Mouse (Mus musculus) forebrain, embryonic 15.5 days (tissue): ENCODE data around the gene Efcab12. TPM values are rescaled to one million over a fixed set of nuclear protein-coding genes. Genes with fewer than 3 reads are reported as not detected.
"Not testable (repeated sequence)": the region's sequence is repeated elsewhere in the genome, so short reads cannot be mapped to it uniquely, and the experiment has no call there.

ENCODE experiments used
- ATAC-seq: fragments of 200-750 bp; cut with Nextera tagmentation; replicated peaks from 2 replicates; pipeline ENCODE4 v1.8.0; 2017; ENCODE audit warnings: mild to moderate bottlenecking, moderate TSS enrichment, moderate library complexity
- H3K27ac ChIP-seq: fragments of 300-500 bp; sonication (generic); replicated peaks from 2 replicates; pipeline ENCODE4 v1.5.1; 2015; ENCODE audit warnings: mild to moderate bottlenecking, inconsistent platforms
- H3K27me3 ChIP-seq: fragments of 300-500 bp; sonication (generic); 2 replicates; pipeline ENCODE4 v1.6.1; 2015; ENCODE audit warnings: inconsistent platforms
- H3K36me3 ChIP-seq: fragments of 300-500 bp; sonication (generic); 2 replicates; pipeline ENCODE4 v1.6.1; 2015; ENCODE audit warnings: mild to moderate bottlenecking, inconsistent platforms
- H3K4me1 ChIP-seq: fragments of 300-500 bp; sonication (generic); 2 replicates; pipeline ENCODE4 v1.6.1; 2015; ENCODE audit warnings: inconsistent platforms
- H3K4me2 ChIP-seq: fragments of 300-500 bp; sonication (generic); replicated peaks from 2 replicates; pipeline ENCODE4 v1.6.1; 2015; ENCODE audit warnings: mild to moderate bottlenecking, inconsistent platforms
- H3K4me3 ChIP-seq: fragments of 300-500 bp; sonication (generic); 2 replicates; pipeline ENCODE4 v1.5.1; 2015; ENCODE audit warnings: mild to moderate bottlenecking, inconsistent platforms
- H3K9ac ChIP-seq: fragments of 300-500 bp; sonication (generic); replicated peaks from 2 replicates; pipeline ENCODE4 v1.6.1; 2015; ENCODE audit warnings: mild to moderate bottlenecking, inconsistent platforms
- H3K9me3 ChIP-seq: fragments of 300-500 bp; sonication (generic); 2 replicates; pipeline ENCODE4 v1.6.1; 2016; ENCODE audit warnings: inconsistent platforms
- WGBS: fragments of 180-500 bp; shearing (Covaris S2); methylation state at CpG from one replicate; pipeline ENCODE4 v1.1.7; 2015; ENCODE audit warnings: mixed read lengths; 5-methylcytosine and 5-hydroxymethylcytosine counted together
- polyA plus RNA-seq: library from polyadenylated mRNA; unstranded; fragments of >200 nt; fragmentation: Nextera tagmentation; extraction: Ambion mirVana; gene quantifications from 2 replicates; pipeline ENCODE4 v1.2.1, GENCODE M21; 2015

Efcab12 gene
- polyA plus RNA-seq, 1 experiment from 2014 or later, result 2.0 TPM

DNA sequence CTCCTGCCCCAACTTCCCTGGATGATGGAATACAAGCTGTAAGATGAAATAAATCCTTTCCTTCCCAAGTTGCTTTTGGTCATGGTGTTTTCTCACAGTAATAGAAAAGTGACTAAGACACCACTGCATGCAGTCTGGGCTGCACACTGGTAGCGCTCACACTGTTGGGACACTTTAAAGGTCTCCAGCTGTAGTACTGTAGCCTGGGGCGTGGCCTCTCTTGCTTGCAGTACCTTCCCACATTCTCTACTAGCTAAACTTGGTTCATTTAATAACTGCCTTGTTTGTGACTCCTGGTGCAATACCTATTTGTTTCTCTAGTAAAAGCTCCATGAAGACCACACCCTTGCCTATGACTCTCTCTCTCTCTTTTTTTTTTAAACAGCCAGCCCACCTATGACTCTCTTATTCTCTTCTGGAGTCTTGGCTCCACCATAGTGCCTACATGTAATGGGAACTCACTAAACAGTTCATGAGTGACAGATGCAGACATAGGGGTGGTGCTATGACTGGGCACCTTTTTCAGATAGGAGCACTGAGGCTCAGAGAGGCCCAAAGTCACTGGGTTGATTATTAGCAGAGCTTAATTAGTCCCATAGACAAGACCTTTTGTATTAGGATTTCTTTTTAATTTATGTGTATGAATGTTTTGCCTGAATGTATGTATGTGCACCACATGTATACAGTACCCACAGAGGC lies 5.9 kb downstream of the Efcab12 start:
- Histone ChIP-seq H3K4me1 (no peaks in the 10 kb centered on the region), H3K27ac (no peak overlapping the region), H3K9ac (no peak overlapping the region), H3K36me3 (no peaks in the 10 kb centered on the region), H3K27me3 (no peaks in the 10 kb centered on the region), H3K4me2 (no peak overlapping the region), H3K4me3 (no peak overlapping the region), H3K9me3 (no peaks in the 10 kb centered on the region)
- 92% methylated on average over 2 of the region's 2 CpGs for WGBS
- ATAC-seq, result no peak

DNA sequence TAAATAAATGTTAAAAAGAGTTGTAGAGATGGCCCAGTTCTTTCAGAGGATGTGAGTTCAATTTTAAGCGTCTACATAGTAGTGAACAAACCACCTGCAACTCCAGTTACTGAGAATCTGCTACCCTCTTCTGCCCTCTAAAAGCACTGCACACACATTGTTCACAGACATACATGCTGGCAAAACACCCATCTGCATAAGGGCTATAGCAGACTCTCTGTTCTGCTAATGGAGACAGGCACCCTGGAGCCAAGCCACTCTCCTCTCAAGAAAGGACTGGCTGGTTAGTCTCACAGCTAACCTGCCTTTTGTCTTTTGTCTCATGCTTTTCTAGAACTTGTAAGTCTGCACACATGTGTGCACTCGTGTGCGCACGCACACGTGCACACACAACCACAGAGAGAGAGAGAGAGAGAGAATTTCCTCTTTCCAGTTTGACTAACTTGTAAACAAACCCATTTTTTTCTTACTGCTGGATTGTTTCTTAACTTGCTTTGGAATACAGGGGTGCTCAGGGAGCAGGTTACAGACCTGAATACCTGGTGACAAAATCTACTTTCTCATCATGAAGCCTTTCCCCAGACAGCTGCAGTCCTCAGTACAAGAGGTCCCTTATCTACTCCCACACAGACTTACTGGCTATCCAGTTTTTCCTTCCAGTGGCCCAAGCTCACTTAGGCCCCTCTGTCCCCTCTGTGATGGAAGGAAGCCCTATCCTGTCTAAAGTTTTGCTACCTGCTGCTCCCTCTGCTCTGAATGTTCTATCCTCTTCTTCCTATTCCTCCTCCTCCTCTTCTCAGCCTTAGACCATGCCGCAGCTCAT lies 7.2 kb downstream of the Efcab12 start:
- no peak overlapping the region for H3K4me3 ChIP-seq
- no peaks in the 10 kb centered on the region for H3K36me3 ChIP-seq
- H3K4me1 ChIP-seq, result no peaks in the 10 kb centered on the region
- no peak overlapping the region for H3K27ac ChIP-seq
- H3K9ac ChIP-seq, result no peak overlapping the region
- no peaks in the 10 kb centered on the region for H3K9me3 ChIP-seq
- H3K4me2 ChIP-seq, result no peak overlapping the region
- H3K27me3 ChIP-seq, result no peaks in the 10 kb centered on the region
- 84% methylated on average over 6 of the region's 6 CpGs for whole genome bisulfite sequencing
- no peak for ATAC-seq

DNA sequence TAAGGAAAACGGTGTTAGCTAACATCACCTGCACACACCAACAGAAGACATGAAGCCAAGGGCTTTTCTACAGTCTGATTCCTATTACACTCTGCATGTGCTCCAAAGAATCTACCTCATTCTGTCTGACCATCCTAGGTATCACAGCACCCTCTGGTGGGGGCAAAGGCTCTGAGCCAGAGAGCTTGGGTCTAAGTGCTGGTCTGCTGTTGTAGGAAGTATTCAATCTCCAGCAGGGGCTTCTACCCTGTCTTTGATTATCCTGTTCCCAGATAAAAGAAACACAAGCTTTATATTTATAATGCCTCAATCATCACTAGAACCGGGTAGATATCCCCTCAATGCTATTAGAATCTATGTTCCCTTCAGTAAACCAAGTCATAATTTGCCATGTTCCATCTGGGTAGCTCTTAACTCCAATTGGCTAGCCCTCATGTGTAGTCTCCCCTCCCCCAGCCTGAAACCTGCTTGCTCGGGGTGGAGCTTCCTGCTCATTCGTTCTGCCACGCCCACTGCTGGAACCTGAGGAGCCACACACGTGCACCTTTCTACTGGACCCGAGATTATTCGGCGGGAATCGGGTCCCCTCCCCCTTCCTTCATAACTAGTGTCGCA lies 14.3 kb downstream of the Efcab12 start:
- peak; percentile 73 for ATAC-seq
- H3K9me3 ChIP-seq, H3K4me1 ChIP-seq, H3K9ac ChIP-seq, H3K27me3 ChIP-seq, H3K27ac ChIP-seq, H3K36me3 ChIP-seq: not testable (repeated sequence)
- WGBS, result 4% methylated on average over 6 of the region's 11 CpGs
- H3K4me2 ChIP-seq, result peak overlapping the region; percentile 23; the same call in 1 of the 2 replicates
- H3K4me3 ChIP-seq, result peak overlapping the region; percentile 20; the same call in 1 of the 2 replicates

DNA sequence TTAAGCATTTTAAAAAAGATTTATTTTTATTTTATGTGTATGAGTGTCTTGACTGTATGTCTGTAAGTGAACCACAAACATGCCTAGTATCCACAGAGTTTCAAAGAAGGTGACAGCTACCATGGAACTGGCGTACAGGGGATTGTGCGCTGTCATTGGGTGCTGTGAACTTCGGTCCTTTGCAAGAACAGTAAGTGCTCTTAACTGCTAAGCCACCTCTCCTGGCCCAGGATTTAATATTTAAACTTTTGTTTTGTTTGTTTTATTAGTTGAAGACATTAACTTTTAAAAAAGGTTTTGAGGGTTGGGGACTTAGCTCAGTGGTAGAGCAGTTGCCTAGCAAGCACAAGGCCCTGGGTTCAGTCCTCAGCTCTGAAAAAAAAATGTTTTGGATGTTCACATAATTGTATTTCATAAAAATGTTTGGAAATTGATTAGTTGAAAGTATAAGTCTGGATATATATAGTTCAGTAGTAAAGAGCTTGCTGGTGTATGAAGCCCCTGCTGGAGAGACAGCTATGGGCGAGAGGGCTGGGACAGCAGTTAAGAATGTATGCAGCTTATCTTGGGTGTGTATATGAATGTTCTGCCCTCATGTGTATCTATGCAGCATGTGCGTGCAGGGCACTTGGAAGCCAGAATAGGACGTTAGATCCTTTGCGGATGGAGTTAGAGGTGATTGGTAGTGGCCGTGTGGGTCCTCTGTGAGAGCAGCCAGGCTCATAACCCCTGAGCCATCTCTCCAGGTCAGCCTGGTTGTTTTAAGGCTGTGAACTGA lies 16.8 kb downstream of the Efcab12 start:
- no peak overlapping the region for H3K4me3 ChIP-seq
- no peaks in the 10 kb centered on the region for H3K36me3 ChIP-seq
- H3K27me3 ChIP-seq, result no peaks in the 10 kb centered on the region
- no peaks in the 10 kb centered on the region for H3K4me1 ChIP-seq
- ATAC-seq, result no peak
- no peak overlapping the region for H3K9ac ChIP-seq
- WGBS, result 87% methylated on average over 8 of the region's 8 CpGs
- H3K4me2 ChIP-seq, result no peak overlapping the region
- no peak overlapping the region for H3K27ac ChIP-seq
- H3K9me3 ChIP-seq, result no peaks in the 10 kb centered on the region

DNA sequence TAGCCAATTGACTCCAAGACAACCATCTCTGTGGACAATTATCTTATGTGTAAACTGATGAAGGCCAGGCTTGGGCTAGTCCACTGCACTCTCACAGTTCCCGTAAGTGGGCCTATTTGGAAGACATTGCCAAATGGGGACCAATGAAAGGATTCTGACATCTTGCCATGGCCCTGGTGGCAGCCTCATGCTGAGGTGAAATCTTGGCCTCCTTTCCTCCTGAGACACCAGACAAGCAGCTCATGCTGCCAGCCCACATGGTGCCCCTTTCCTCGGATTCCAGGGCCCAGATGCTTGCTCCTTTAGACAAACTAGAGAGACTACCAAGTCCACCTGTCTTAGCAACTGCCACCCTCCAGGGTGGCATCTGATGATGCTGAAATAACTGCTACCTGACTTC lies 20.1 kb downstream of the Efcab12 start:
- H3K4me2 ChIP-seq, result no peak overlapping the region
- H3K27ac ChIP-seq, result no peak overlapping the region
- no peaks in the 10 kb centered on the region for H3K9me3 ChIP-seq
- H3K27me3 ChIP-seq, result no peaks in the 10 kb centered on the region
- WGBS, result 67% methylated on average over 2 of the region's 2 CpGs
- no peaks in the 10 kb centered on the region for H3K36me3 ChIP-seq
- H3K4me1 ChIP-seq, result no peaks in the 10 kb centered on the region
- ATAC-seq, result no peak
- no peak overlapping the region for H3K4me3 ChIP-seq
- H3K9ac ChIP-seq, result no peak overlapping the region

DNA sequence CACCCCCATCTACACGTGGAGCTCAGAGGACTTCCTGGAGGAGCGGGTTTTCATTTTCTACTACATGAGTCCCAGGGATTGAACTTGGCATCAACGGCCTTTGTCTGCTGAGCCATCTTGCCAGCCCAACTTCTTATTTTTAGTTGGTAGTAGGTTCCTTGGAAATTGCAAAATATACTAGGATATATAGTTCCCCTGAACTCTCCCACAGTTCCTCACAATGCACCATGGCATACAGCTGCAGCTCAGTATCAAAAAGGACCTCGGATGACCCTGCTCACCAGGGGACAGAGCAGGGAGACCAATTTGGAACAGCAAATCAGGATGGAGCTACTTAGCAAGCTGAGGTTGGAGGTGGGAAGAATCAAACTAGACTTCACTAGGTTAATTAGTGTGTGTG lies 23.2 kb downstream of the Efcab12 start:
- no peaks in the 10 kb centered on the region for H3K9me3 ChIP-seq
- H3K27ac ChIP-seq, result no peak overlapping the region
- no peaks in the 10 kb centered on the region for H3K36me3 ChIP-seq
- H3K4me1 ChIP-seq, result no peaks in the 10 kb centered on the region
- H3K9ac ChIP-seq, result no peak overlapping the region
- no peak overlapping the region for H3K4me3 ChIP-seq
- ATAC-seq, result no peak
- no peak overlapping the region for H3K4me2 ChIP-seq
- H3K27me3 ChIP-seq, result no peaks in the 10 kb centered on the region
- WGBS, result 79% methylated on average over 4 of the region's 4 CpGs

DNA sequence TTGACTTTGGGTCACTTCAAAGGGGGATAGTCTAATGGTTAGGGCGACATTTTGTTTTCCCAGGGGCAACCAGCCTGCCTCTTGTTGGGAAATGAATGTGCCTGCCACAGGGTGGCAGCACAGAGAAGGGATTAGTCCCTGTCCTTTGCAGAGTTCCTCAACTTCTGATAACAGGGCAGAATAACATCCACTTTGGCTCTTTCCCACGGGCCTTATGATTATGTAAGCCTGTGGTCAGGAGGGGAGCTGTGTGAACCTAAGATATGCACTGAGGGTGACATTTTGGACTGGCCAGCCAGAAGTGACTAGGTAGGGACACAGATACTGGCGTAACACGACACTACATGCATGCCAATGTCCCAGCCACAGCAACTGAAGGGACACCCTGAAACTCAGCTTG lies 24.1 kb downstream of the Efcab12 start:
- ATAC-seq, result no peak

DNA sequence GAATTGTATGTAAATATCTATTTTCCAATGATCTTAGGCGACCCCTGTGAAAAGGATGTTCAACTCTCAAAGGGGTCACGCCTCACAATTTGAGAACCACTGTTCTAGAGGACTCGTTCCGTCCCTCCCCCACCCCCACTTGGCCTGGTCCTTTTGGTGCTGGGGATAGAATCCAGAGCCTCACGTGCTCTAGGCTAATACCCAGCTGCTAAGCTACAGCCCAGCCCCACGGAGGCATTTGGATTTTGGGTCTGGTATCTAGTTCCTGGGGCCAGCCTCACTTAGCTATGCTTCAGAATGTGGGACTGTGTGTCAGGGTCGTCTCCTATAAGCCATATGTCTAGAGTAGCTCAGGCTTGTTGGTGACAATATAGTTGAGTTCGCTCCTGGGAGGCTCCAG lies 26.6 kb downstream of the Efcab12 start:
- Histone ChIP-seq H3K4me3 (no peak overlapping the region), H3K27ac (no peak overlapping the region), H3K4me2 (no peak overlapping the region), H3K9me3 (no peaks in the 10 kb centered on the region), H3K27me3 (no peaks in the 10 kb centered on the region), H3K9ac (no peak overlapping the region), H3K4me1 (peaks cover 13% of the 10 kb centered on the region), H3K36me3 (peaks cover 2% of the 10 kb centered on the region)
- 75% methylated on average over 8 of the region's 8 CpGs for WGBS
- ATAC-seq, result no peak

More for the DNA sequence above, 24.1 kb downstream of the Efcab12 start:
- 38% methylated on average over 4 of the region's 4 CpGs for WGBS
- no peak overlapping the region for H3K4me2 ChIP-seq
- no peak overlapping the region for H3K27ac ChIP-seq
- no peak overlapping the region for H3K9ac ChIP-seq
- H3K36me3 ChIP-seq, result no peaks in the 10 kb centered on the region
- no peaks in the 10 kb centered on the region for H3K4me1 ChIP-seq
- H3K27me3 ChIP-seq, result no peaks in the 10 kb centered on the region
- H3K4me3 ChIP-seq, result no peak overlapping the region
- no peaks in the 10 kb centered on the region for H3K9me3 ChIP-seq

DNA sequence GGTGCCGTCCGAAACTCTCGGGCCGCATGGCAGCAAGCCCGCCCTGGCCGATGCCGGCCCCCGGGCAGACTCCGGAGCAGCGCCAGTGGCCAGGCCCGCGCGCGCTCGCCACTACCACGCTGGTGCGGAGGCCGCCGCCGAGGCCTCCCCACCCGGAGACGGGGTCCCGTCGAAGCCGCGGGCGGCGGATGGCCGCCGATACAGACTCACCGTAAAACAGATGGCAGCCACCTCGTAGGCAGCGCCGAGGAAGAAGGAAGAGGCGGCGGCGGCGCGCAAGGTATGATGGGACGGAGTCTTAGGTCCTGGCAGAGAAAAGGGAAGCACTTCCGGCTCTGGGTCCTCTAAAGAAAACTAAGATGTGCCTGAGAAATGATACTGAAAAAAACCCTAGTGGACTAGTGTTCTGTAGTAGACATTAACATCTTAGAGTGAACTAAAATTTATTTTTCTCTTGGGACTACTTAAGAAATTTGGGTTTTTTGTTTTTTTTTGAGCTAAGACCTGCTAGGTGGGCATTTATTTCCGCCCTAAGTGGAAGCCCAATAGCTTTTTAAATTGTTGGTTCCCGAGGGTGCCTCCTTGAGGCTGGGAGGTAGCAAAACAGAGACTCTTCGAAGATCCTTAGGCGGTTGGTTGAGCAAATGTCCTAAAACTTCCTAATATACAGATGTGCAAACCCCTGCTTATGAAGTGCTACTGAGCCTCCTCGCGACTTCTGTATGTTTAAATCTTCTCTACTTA lies 29.6 kb downstream of the Efcab12 start, which contains the start of gene Rpl32:
Rpl32 (minus strand) TSS at position 260 of the 744 bp plus-strand sequence.
- Histone ChIP-seq H3K27ac (peak within 1 kb of the TSS; percentile 97), H3K4me1 (peaks cover 23% of the 10 kb centered on the region), H3K27me3 (no peaks in the 10 kb centered on the region), H3K4me2 (peak within 1 kb of the TSS; percentile 71), H3K36me3 (peaks cover 30% of the 10 kb centered on the region), H3K9ac (peak within 1 kb of the TSS; percentile 83), H3K9me3 (no peaks in the 10 kb centered on the region), H3K4me3 (peak within 1 kb of the TSS; percentile 66)
- ATAC-seq, result peak; percentile 92
- WGBS, result under 1% methylated on average over 47 of the region's 47 CpGs

DNA sequence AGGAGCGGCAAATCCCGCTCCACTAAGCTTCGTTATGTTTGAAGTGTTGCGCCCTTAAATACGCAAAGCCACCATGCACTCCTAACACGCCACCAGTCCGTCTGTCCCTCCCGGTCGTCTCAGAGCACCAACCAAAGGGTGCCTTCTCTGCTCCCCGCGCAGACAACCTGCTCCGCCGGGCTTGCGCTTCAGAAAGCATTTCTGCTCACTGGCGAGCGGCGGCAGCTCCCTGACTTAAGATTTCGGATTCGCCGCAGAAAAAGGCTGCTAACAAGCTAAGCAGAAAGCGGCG lies 30.1 kb downstream of the Efcab12 start:
- H3K4me2 ChIP-seq, result peak overlapping the region; percentile 71
- peak overlapping the region; percentile 66 for H3K4me3 ChIP-seq
- peak overlapping the region; percentile 97 for H3K27ac ChIP-seq
- peaks cover 31% of the 10 kb centered on the region for H3K36me3 ChIP-seq
- H3K9me3 ChIP-seq, result no peaks in the 10 kb centered on the region
- WGBS, result under 1% methylated on average over 22 of the region's 22 CpGs
- peak overlapping the region; percentile 83 for H3K9ac ChIP-seq
- H3K4me1 ChIP-seq, result peaks cover 23% of the 10 kb centered on the region
- H3K27me3 ChIP-seq, result no peaks in the 10 kb centered on the region
- ATAC-seq, result peak; percentile 38

DNA sequence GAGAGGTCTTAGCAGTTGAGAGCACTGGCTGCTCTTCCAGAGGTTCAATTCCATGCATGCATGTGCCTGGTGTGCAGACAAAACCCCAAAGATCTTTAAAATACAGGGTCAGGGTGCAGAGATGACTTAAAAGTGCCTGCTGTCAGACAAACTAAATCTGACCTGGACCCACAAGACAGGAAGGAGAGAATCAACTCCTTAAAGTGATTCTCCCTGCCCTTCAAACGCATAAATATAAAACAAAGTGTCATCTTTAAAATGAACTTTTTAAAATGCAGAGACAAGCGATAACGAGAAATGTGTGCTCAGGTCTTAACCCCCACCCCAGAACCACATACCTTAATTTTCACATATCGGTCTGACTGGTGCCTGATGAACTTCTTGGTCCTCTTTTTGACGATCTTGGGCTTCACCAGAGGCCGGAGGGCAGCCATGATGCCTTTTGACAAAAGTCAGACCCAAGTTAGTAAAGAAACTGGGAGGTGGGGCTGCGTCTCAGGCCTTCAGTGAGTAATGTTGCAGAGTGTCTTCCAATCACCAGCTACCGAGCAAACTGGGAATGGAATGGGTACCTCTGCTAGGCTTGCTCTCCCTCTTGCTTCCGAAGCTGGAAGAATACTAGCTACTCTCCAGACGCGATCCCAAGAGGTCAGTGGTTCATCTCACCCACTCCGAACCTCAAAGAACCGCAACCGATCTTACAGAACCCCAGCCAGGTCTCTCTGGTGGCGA lies 30.6 kb downstream of the Efcab12 start:
- WGBS, result 2% methylated on average over 15 of the region's 15 CpGs
- ATAC-seq, result 0 out of 2 replicates have a peak, but pooled peaks have one; percentile 0
- peaks cover 34% of the 10 kb centered on the region for H3K36me3 ChIP-seq

More for the DNA sequence above, 30.6 kb downstream of the Efcab12 start:
- Histone ChIP-seq H3K9me3 (no peaks in the 10 kb centered on the region), H3K27me3 (no peaks in the 10 kb centered on the region), H3K27ac (peak overlapping the region; percentile 97), H3K4me2 (peak overlapping the region; percentile 71), H3K4me3 (peak overlapping the region; percentile 66), H3K4me1 (peaks cover 23% of the 10 kb centered on the region), H3K9ac (peak overlapping the region; percentile 83)
